Mouse (Mus musculus) small intestine, adult 2 months (tissue): ENCODE measurements around the gene Gm19345.

Experiments used
- CTCF ChIP-seq: fragments of 200-500 bp; IDR thresholded peaks from 2 replicates; pipeline ENCODE4 v1.5.1; 2012; ENCODE audit warnings: low read depth, mild to moderate bottlenecking, control low read depth, inconsistent platforms, low read length, moderate library complexity, mixed read lengths; ENCODE audit not compliant: insufficient replicate concordance, insufficient read length; ENCODE audit errors: extremely low read depth
- POLR2A ChIP-seq: fragments of 200-500 bp; IDR thresholded peaks from 2 replicates; pipeline ENCODE4 v1.6.1; 2012; ENCODE audit warnings: low read depth, mild to moderate bottlenecking, control low read depth, inconsistent platforms, low read length, moderate library complexity

- TF ChIP-seq POLR2A (no peak), CTCF (no peak)
Observed at GRCm38 (mm10) chr7:19818875-19819274, 32.9 kb upstream of the Gm19345 start.
